Mouse (Mus musculus) large intestine, adult 2 months (tissue): Measurements from ENCODE around the gene Tbc1d24. TPM values are rescaled to one million over a fixed set of nuclear protein-coding genes. Genes with fewer than 3 reads are reported as not detected.
A peak's percentile ranks its signal among the peaks of the same experiment; 100 is the strongest.

Source experiments
- DNase-seq: peaks from one replicate; pipeline ENCODE4 v3.0.0-alpha.2; 2012; ENCODE audit warnings: low read depth, low spot score
- WGBS: fragments of 180-500 bp; shearing (Covaris S2); methylation state at CpG from one replicate; pipeline ENCODE4 v1.1.7; 2018; 5-methylcytosine and 5-hydroxymethylcytosine counted together
- polyA plus RNA-seq: library from polyadenylated mRNA; depleted of rRNA; stranded (reverse); fragments of >200 nt; gene quantifications from 2 replicates; pipeline ENCODE4 v1.2.3, GENCODE M21; 2012

The Tbc1d24 gene
- polyA plus RNA-seq, 1 experiment, result 9.2 TPM

- DNase-seq, result no peak
- 90% methylated on average over 8 of the region's 8 CpGs for WGBS
Observed at GRCm38 (mm10) chr17:24193268-24193667, 12.1 kb downstream of the Tbc1d24 start.

GRCm38 (mm10) chr17:24192848-24193247 is 12.5 kb downstream of the Tbc1d24 start:
- DNase-seq, result no peak
- 72% methylated on average over 8 of the region's 8 CpGs for WGBS

GRCm38 (mm10) chr17:24191481-24191880 is 13.9 kb downstream of the Tbc1d24 start:
- whole genome bisulfite sequencing, result 75% methylated on average over 4 of the region's 4 CpGs
- no peak for DNase-seq

- no peak for DNase-seq
- WGBS, result 79% methylated on average over 2 of the region's 2 CpGs
Observed at GRCm38 (mm10) chr17:24190934-24191333, 14.4 kb downstream of the Tbc1d24 start.

- no peak for DNase-seq
- 74% methylated on average over 3 of the region's 3 CpGs for WGBS
Observed at GRCm38 (mm10) chr17:24174259-24174658, 31.1 kb downstream of the Tbc1d24 start.

DNA sequence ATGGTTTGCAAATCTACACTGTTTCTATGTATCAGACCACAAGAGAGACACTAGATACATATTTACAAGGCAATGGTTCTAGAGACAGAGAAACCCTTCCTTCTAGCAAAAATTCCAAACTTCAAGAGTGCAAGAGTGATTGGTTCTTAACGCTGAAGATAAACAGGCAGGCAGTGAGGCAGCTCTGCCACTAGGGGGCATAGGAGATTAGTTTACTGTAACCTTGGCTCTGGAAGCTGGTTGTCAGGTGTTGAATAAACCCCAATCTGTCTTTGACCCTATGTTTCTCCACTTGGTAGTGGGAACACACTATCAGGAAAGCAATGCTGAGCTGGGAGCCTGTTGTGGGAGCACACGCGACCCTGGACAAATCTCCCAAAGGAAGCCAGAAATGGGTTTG is 31.9 kb downstream of the Tbc1d24 start:
- WGBS, result 7% methylated on average over 3 of the region's 3 CpGs
- no peak for DNase-seq

DNA sequence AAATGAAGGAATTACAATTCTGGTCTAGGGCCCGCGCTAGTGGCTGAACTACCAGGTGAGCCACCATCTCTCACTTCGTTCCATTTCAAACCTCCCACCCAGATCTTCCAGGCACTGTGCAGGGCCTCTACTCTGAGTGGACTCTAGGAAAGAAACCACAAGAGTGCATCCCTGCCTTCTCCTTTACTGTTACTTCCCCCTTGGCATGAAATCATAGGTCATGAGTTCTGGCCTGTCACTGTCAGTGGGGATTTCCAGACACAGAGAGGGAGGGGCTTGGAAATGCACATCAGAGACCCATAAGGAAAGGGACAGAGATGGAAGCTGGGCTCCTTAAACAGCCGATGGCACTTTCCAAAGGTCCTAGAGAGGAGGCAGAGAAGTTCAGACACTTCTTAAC is 33.6 kb downstream of the Tbc1d24 start:
- DNase-seq, result no peak
- WGBS, result 79% methylated on average over 4 of the region's 4 CpGs

DNA sequence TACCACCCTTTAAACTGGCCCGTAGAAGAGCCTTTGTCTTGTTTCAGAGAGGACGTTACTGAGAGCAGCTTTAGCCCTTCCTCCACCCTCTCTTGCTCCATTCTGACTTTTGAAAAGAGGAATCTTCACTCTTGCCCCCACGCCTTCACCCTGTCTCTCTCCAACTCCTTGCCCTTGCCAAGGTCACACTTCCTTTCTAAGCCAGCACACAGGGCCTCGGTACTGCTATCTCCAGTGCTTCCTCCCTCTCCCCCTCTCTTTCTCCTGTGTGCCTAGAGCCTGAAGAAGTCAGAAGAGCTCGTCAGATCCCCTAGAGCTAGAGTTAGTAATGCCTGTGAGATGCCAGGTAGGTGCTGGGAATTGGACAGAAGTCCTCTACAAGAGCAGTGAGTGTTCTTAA is 34.6 kb downstream of the Tbc1d24 start:
- no peak for DNase-seq
- WGBS, result 81% methylated on average over 5 of the region's 5 CpGs

DNA sequence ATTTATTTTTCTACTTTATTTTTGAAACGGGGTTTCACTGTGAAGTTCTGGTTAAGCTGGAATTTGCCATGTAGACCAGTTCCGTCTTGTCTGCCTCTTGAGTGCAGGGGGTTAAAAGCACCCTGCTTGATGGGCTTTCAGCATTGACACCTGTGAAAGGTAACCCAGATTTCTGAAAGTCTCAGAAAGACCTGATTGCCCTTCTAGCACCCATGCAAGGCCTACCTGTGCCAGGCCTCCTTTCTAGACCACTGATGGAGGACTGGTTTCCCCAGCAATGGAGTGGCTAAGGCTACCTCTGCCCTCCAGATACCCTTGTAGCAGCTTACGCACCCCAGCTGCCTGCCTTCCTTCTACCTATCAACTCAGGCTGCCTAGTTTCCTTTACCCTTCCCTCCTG is 35.2 kb downstream of the Tbc1d24 start:
- DNase-seq, result no peak
- 52% methylated on average over 3 of the region's 3 CpGs for WGBS

DNA sequence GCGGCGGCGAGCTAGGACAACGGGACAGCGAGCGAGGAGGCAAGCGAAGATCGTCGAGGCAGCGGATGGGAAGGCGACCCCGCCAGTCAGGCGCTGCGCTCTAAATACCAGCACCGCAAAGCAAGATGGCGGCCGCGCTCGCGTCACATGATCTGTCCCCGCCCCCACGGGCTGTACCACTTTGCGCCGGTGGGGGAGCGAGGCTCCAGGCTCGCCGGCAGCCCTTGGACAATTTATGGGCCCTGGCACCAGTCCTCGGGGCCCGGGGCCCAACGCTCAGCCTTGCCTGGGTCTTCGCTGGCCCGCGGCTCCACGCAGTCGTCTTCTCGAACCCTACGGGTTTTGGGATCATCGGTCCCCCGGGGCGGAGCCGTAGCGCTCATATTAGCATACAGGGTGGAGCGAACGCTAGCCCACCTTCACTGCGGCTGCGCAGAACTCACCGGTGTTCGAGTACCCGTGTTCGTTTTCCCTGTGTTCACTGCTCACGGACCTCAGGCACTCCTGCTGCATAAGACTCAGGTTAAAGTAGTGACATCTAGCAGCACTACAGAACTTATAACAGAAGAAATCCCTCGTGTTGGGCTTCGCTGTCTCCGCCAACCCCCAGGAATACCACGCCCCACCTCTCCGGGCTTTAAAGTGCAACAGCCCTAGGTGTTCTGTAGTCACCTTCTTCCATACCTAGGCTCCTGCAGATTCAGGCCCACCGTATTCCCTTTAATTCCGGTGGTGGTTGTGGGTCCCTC is 35.9 kb downstream of the Tbc1d24 start, which contains the start of gene Atp6v0c:
TSS of gene Atp6v0c (minus strand) at position 386 of the 749 bp plus-strand sequence.
- DNase-seq, result peak; percentile 78
- WGBS, result under 1% methylated on average over 58 of the region's 58 CpGs

- WGBS, result 1% methylated on average over 41 of the region's 41 CpGs
- DNase-seq, result no peak
Observed at GRCm38 (mm10) chr17:24168590-24169277, 36.6 kb downstream of the Tbc1d24 start.

GRCm38 (mm10) chr17:24167891-24168505 is 37.4 kb downstream of the Tbc1d24 start:
- no peak for DNase-seq
- 26% methylated on average over 7 of the region's 7 CpGs for WGBS

DNA sequence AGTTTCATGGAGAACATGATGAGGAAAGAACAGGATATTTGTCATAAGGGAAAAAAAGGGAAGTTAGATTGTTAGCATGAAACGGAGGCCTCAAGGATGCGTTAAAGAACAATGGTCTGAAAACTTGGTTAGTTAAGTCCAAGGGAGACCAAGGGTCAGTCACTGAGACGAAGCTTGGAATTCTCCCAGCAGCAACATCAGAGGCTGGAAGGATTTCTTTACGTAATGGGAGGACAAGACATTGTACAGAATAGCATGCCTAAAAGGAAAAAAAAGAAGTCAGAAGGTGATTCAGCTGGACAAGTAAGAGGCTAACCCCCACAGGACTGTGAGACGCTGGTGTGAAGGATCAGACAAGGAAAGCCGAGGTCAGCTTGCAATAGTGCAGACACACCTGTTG is 38.2 kb downstream of the Tbc1d24 start:
- DNase-seq, result no peak
- WGBS, result 75% methylated on average over 6 of the region's 6 CpGs

GRCm38 (mm10) chr17:24164566-24165259 is 40.6 kb downstream of the Tbc1d24 start:
- no peak for DNase-seq
- WGBS, result 70% methylated on average over 11 of the region's 11 CpGs

DNA sequence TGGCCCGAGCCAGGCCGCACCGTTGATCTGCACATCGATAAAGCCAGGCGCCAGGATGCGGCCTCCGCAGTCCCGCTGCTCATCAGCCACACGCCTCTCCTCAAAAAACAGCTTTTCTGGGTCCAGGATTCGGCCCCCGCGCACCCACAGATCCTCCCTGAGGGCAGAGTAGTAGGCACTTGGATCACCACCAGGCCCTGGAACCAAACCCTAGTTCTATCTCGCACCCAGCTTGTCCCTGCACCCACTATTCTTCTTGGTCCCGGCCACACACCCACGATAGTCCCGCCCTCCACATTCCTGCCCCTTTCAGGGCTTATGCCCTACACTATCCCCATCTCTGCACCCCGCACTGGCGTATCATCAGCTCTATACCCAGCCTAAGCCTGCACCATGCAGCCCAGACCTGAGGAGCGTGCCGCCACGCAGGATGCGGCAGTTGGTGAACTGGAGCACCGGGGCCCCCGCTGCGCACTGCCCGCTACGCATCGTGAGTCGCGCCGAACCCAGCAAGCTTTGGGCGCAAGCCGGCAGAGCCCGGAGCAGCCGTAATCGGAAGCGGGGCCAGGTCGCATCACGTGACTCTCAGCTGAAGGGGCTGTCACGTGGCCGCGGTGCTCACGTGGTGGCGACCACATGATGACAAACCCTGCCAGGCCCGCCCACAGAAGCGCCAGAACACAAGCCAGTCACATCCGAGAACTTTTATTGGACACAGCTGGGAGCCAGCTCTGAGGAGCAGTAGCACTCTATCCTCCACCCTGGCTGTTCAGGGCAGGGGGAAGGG is 42.0 kb downstream of the Tbc1d24 start, which contains the start of gene Amdhd2:
TSS of gene Amdhd2 (minus strand) at position 591 of the 787 bp plus-strand sequence.
- peak; percentile 73 for DNase-seq
- WGBS, result under 1% methylated on average over 47 of the region's 47 CpGs

DNA sequence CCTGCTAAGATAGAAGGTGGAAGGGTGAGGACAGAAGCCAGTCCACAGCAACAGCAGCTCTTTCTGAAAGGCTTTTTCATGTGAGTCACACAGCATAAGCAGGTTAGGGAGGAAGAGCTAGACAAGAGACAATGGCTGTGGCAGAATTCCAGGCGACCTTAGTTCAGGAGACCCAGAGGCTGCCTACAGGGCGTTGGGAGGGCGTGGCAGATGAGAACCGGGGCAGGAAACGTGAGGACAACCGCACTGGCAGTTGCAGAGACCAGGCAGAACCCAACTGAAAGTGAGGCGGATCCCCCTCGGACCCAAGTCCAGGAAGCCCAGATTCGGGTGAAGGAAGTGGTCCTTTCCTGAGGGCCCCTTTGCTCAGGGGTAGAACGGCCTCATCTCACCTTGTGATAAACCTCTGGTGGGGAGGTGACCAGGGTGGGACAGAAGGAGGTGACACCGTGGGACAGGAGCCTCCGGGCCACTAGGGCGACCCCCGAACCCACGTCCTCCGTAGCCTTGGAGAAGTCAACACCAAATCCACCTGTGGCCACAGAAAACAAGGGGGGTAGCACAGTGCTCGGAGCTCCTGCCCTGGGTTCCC is 42.7 kb downstream of the Tbc1d24 start:
- peak; percentile 91 for DNase-seq
- WGBS, result 6% methylated on average over 17 of the region's 17 CpGs

GRCm38 (mm10) chr17:24161466-24161865 is 43.9 kb downstream of the Tbc1d24 start:
- WGBS, result 65% methylated on average over 5 of the region's 5 CpGs
- DNase-seq, result no peak

- DNase-seq, result no peak
- 97% methylated on average over 4 of the region's 4 CpGs for WGBS
Observed at GRCm38 (mm10) chr17:24157526-24157925, 47.8 kb downstream of the Tbc1d24 start.

DNA sequence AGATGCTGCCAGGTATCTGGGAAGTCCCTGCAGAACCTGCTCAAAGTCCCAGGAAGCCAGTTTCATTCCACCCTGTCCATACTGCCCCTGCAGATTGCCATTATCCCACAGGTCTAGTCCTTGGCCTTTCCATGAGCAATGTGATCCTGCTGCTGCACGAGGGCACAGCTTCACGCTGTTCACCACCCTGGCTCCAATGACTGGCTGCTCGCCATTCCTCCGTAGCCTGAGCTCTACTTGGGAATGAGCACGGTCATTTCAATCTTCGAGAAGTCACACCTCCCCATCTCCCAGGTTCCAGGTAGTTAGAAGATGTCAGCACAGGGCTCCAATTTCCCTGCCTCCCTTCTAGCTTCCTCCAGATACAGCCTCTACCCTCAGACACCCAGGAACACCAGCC is 48.2 kb downstream of the Tbc1d24 start:
- no peak for DNase-seq
- WGBS, result 90% methylated on average over 6 of the region's 6 CpGs
